Mouse (Mus musculus): ENCODE measurements around the gene Tatdn3. TPM values are rescaled to one million over a fixed set of nuclear protein-coding genes. Genes with fewer than 3 reads are reported as not detected.

The Tatdn3 gene
- polyA plus RNA-seq, 1 experiment from 2014 or later, result 15.3 TPM

Other genes with a start within 250 kb of the Tatdn3 start
- 17.2 and 17.3 TPM in 2 replicates for gene Rps6kc1, start 151.2 kb downstream of the Tatdn3 start, polyA plus RNA-seq (2015; fragmentation: Nextera tagmentation; extraction: Ambion mirVana)
- gene Angel2, start 137.8 kb downstream of the Tatdn3 start, polyA plus RNA-seq (2015; fragmentation: Nextera tagmentation; extraction: Ambion mirVana), result 55.1 and 55.3 TPM in 2 replicates
- 64.4 and 72.7 TPM in 2 replicates for gene Vash2, start 83.6 kb downstream of the Tatdn3 start, polyA plus RNA-seq (2015; fragmentation: Nextera tagmentation; extraction: Ambion mirVana)
- 5.2 and 5.8 TPM in 2 replicates for gene Flvcr1, start 36.8 kb downstream of the Tatdn3 start, polyA plus RNA-seq (2015; fragmentation: Nextera tagmentation; extraction: Ambion mirVana)
- gene Spata45, start 26.3 kb downstream of the Tatdn3 start, polyA plus RNA-seq (2015; fragmentation: Nextera tagmentation; extraction: Ambion mirVana), result not detected in 2 replicates
- gene Nsl1, start 80 bp upstream of the Tatdn3 start, polyA plus RNA-seq (2015; fragmentation: Nextera tagmentation; extraction: Ambion mirVana), result 22.8 and 24.2 TPM in 2 replicates
- gene Batf3, start 34.9 kb upstream of the Tatdn3 start, polyA plus RNA-seq (2015; fragmentation: Nextera tagmentation; extraction: Ambion mirVana), result 16.6 and 16.7 TPM in 2 replicates
- not detected in 2 replicates for gene Fam71a, start 101.9 kb upstream of the Tatdn3 start, polyA plus RNA-seq (2015; fragmentation: Nextera tagmentation; extraction: Ambion mirVana)
- gene Atf3, start 155.1 kb upstream of the Tatdn3 start, polyA plus RNA-seq (2015; fragmentation: Nextera tagmentation; extraction: Ambion mirVana), result 4.2 and 4.3 TPM in 2 replicates

Measured in limb, embryonic 13.5 days (tissue).